Mouse (Mus musculus): ENCODE results near the gene Cyp24a1.

Cyp24a1 gene

GRCm38 (mm10) chr2:170438782-170439181 is 58.2 kb downstream of the Cyp24a1 start:
- DNase-seq (ENCODE audit: low spot score in 2 of 2): no peak

GRCm38 (mm10) chr2:170436204-170436603 is 60.7 kb downstream of the Cyp24a1 start:
- peak in 1 of 2 experiments; percentile 22 for DNase-seq (ENCODE audit: low spot score in 2 of 2)

All from spleen, postnatal 36 days (tissue).